Mouse (Mus musculus): Measurements from ENCODE around the gene Ipo4. TPM values are rescaled to one million over a fixed set of nuclear protein-coding genes. Genes with fewer than 3 reads are reported as not detected.

Ipo4 gene
- total RNA-seq (2014; rRNA removed) (109 and 122 TPM in 2 replicates), polyA plus RNA-seq (2015; fragmentation: Nextera tagmentation; extraction: Ambion mirVana) (104 and 112 TPM in 2 replicates)

- Histone ChIP-seq H3K9me3 (ENCODE audit: low read length) (no peaks in the 10 kb centered on the region), H3K9ac (replicated peaks; ENCODE audit: low read length, poor library complexity, severe bottlenecking) (peak within 1 kb of the TSS; percentile 80), H3K4me1 (ENCODE audit: insufficient read depth, low read length) (peaks cover 6% of the 10 kb centered on the region; the same call in 1 of the 2 replicates), H3K36me3 (ENCODE audit: insufficient read depth, low read length) (peaks cover 56% of the 10 kb centered on the region), H3K4me3 (ENCODE audit: low read depth, low read length) (peak within 1 kb of the TSS; percentile 71), H3K27ac (ENCODE audit: low read depth, low read length) (peak within 1 kb of the TSS; percentile 63), H3K27me3 (ENCODE audit: insufficient read depth, low read length) (no peaks in the 10 kb centered on the region), H3K4me2 (ENCODE audit: low read depth, low read length, poor library complexity, severe bottlenecking) (peak within 1 kb of the TSS; percentile 91)
- TF ChIP-seq CTCF (IDR thresholded peaks at IDR 0.05): no peak
- ATAC-seq (ENCODE audit: low FRiP score): peak; percentile 88
- WGBS: 2% methylated on average over 33 of the region's 33 CpGs
- peak; percentile 95 for DNase-seq (ENCODE audit: low spot score)
These were observed at the start of gene Ipo4 for GRCm38 (mm10) chr14:55635523-55636007. Gene Ipo4 (minus strand): TSS chr14:55635957.

- Histone ChIP-seq H3K4me3 (ENCODE audit: low read depth, low read length) (peak overlapping the region; percentile 46), H3K27me3 (ENCODE audit: insufficient read depth, low read length) (no peaks in the 10 kb centered on the region), H3K27ac (ENCODE audit: low read depth, low read length) (no peak overlapping the region), H3K4me1 (ENCODE audit: insufficient read depth, low read length) (no peaks in the 10 kb centered on the region), H3K9me3 (ENCODE audit: low read length) (no peaks in the 10 kb centered on the region), H3K4me2 (ENCODE audit: low read depth, low read length, poor library complexity, severe bottlenecking) (peak overlapping the region; percentile 68), H3K9ac (replicated peaks; ENCODE audit: low read length, poor library complexity, severe bottlenecking) (no peak overlapping the region), H3K36me3 (ENCODE audit: insufficient read depth, low read length) (peaks cover 22% of the 10 kb centered on the region)
- DNase-seq (ENCODE audit: low spot score) (no peak), ATAC-seq (ENCODE audit: low FRiP score) (peak; percentile 1; the same call in 1 of the 2 replicates)
- no peak for TF ChIP-seq CTCF (IDR thresholded peaks at IDR 0.05)
- WGBS: 13% methylated on average over 3 of the region's 3 CpGs
These were observed 46.3 kb upstream of the Ipo4 start for GRCm38 (mm10) chr14:55682118-55682493.

- no peaks in the 10 kb centered on the region for H3K27me3 ChIP-seq (ENCODE audit: insufficient read depth, low read length)
- H3K27ac ChIP-seq (ENCODE audit: low read depth, low read length): peak within 1 kb of the TSS; percentile 40
- peak; percentile 91 for TF ChIP-seq CTCF (IDR thresholded peaks at IDR 0.05)
- DNase-seq (ENCODE audit: low spot score) (peak; percentile 98), ATAC-seq (ENCODE audit: low FRiP score) (peak; percentile 98)
- peak within 1 kb of the TSS; percentile 55 for H3K9ac ChIP-seq (replicated peaks; ENCODE audit: low read length, poor library complexity, severe bottlenecking)
- H3K4me1 ChIP-seq (ENCODE audit: insufficient read depth, low read length): no peaks in the 10 kb centered on the region
- WGBS: under 1% methylated on average over 66 of the region's 66 CpGs
- peaks cover 29% of the 10 kb centered on the region for H3K36me3 ChIP-seq (ENCODE audit: insufficient read depth, low read length)
- no peaks in the 10 kb centered on the region for H3K9me3 ChIP-seq (ENCODE audit: low read length)
- peak within 1 kb of the TSS; percentile 68 for H3K4me2 ChIP-seq (ENCODE audit: low read depth, low read length, poor library complexity, severe bottlenecking)
- H3K4me3 ChIP-seq (ENCODE audit: low read depth, low read length): peak within 1 kb of the TSS; percentile 46
These were observed 45.7 kb upstream of the Ipo4 start, which contains the start of gene Tinf2 for GRCm38 (mm10) chr14:55681160-55682117. Gene Tinf2 (minus strand): TSS chr14:55681820.

DNA sequence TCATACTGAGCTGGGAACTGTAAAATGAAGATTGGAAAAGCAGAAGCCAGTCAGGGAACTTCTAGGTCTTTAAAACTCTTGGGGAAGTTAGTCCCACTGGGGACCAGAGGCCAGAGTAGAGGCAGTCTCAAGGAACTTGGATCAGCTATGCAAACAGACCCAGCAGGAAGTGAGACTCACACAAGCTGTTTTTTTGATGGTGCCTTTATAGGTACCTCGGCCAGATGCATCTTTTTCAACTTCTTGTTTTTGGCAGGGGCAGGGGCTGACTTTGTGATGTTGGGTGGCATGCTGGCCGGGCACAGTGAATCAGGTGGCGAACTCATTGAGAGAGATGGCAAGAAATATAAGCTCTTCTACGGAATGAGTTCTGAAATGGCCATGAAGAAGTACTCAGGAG, 41.9 kb upstream of the Ipo4 start:
- no peaks in the 10 kb centered on the region for H3K9me3 ChIP-seq (ENCODE audit: low read length)
- no peak overlapping the region for H3K4me3 ChIP-seq (ENCODE audit: low read depth, low read length)
- ATAC-seq (ENCODE audit: low FRiP score) (no peak), DNase-seq (ENCODE audit: low spot score) (no peak)
- H3K27ac ChIP-seq (ENCODE audit: low read depth, low read length): no peak overlapping the region
- H3K36me3 ChIP-seq (ENCODE audit: insufficient read depth, low read length): peaks cover 35% of the 10 kb centered on the region
- TF ChIP-seq CTCF (IDR thresholded peaks at IDR 0.05): no peak
- no peaks in the 10 kb centered on the region for H3K4me1 ChIP-seq (ENCODE audit: insufficient read depth, low read length)
- H3K27me3 ChIP-seq (ENCODE audit: insufficient read depth, low read length): no peaks in the 10 kb centered on the region
- no peak overlapping the region for H3K4me2 ChIP-seq (ENCODE audit: low read depth, low read length, poor library complexity, severe bottlenecking)
- 94% methylated on average over 4 of the region's 4 CpGs for WGBS
- no peak overlapping the region for H3K9ac ChIP-seq (replicated peaks; ENCODE audit: low read length, poor library complexity, severe bottlenecking)

DNA sequence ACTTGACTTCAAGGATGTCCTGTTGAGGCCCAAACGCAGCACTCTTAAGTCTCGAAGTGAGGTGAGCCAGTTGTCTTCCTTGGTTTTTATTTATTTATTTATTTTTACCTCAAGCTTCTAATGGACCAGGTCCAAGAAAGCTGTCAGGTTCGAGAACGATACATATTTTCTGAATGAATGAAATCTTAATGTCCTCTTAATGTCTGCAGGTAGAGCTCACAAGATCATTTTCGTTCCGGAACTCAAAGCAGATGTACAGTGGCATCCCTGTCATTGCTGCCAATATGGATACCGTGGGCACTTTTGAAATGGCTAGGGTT, 36.9 kb upstream of the Ipo4 start:
- ATAC-seq (ENCODE audit: low FRiP score): no peak
- WGBS: 82% methylated on average over 7 of the region's 7 CpGs
- no peak for DNase-seq (ENCODE audit: low spot score)
- Histone ChIP-seq H3K4me1 (ENCODE audit: insufficient read depth, low read length) (no peaks in the 10 kb centered on the region; the same call in 1 of the 2 replicates), H3K9me3 (ENCODE audit: low read length) (no peaks in the 10 kb centered on the region), H3K4me3 (ENCODE audit: low read depth, low read length) (peak overlapping the region; percentile 58), H3K36me3 (ENCODE audit: insufficient read depth, low read length) (peaks cover 17% of the 10 kb centered on the region; the same call in 1 of the 2 replicates), H3K27me3 (ENCODE audit: insufficient read depth, low read length) (no peaks in the 10 kb centered on the region), H3K4me2 (ENCODE audit: low read depth, low read length, poor library complexity, severe bottlenecking) (peak overlapping the region; percentile 81), H3K27ac (ENCODE audit: low read depth, low read length) (no peak overlapping the region), H3K9ac (replicated peaks; ENCODE audit: low read length, poor library complexity, severe bottlenecking) (no peak overlapping the region)
- TF ChIP-seq CTCF (IDR thresholded peaks at IDR 0.05): no peak
